Mouse (Mus musculus) layer of hippocampus, adult 9-11 months (tissue): ENCODE measurements around the gene Cldn34c1.
A peak's percentile ranks its signal among the peaks of the same experiment; 100 is the strongest.
"Not testable (repeated sequence)": the region's sequence is repeated elsewhere in the genome, so short reads cannot be mapped to it uniquely, and the experiment has no call there.

Source experiments
- DNase-seq: peaks from one replicate; pipeline ENCODE4 v3.0.0; 2022

Gene Cldn34c1

GRCm38 (mm10) chrX:123103291-123104260 is at the start of gene Cldn34c1:
Cldn34c1 (plus strand) TSS chrX:123103495.
- DNase-seq: peak; percentile 88

DNA sequence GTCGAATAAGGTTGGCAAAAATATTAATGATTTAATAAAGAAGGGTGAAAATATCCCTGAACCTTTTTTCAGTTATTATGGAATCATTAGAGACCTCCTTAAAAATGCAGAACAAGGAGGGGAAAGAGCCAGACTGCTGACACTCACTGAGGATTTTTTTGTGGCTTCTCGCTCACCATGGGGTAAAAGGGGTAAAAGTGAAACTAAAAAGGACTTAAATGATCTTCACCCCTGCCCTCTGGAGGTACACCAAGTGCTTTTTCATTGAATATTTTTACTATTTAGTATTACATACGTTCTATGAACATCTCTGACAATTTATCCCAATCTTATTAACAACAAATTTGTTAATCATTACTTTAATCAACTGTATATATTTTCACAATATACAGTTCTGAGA is 15.9 kb upstream of the Cldn34c1 start:
- DNase-seq: no peak

DNA sequence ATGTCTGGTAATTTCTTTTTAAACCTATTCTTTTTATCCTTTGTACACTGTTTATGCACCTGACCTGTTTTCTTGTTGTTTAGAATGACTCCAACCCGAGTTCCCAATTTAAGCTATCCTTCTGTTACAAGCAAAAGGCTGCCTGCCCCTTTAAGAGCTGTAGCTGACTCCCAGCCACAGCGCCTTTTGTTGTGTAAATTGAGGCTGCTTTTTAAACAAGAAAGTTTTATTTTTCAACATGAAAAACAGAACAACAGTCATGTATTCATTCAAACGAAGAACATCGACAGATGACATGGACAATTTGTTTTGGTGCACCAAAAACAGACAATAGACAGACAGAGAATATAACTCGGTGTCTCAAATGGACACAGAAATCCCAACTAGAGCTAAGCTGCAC is 489 bp upstream of the Cldn34c1 start:
- not testable (repeated sequence) for DNase-seq

- DNase-seq: not testable (repeated sequence)
Measured at GRCm38 (mm10) chrX:123104692-123105091, 1.4 kb downstream of the Cldn34c1 start.

DNA sequence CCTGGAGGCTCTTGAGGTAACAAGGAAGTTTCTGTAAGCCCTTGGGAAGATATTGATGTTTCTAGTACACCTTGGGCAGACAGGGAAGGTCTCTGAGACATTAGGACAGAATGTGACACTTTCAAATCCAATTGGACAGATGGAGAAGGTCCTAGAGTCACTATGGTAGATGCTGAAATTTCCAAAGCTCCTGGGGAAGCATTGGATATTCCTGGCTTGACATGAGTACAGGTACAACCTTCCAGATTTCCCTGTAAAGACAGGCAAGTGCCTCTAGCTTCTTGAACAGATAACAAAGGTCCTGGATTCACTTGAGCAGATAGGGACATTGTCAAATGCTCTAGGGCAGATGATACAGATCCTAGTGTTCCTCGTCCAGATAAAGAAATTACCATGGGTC is 119.1 kb downstream of the Cldn34c1 start, which contains the start of gene Srsx:
TSS of gene Srsx (minus strand) at position 101 of the 400 bp plus-strand sequence.
- DNase-seq: not testable (repeated sequence)
